Mouse (Mus musculus) liver, postnatal 0 days (tissue): Measurements from ENCODE around the gene Capn7. TPM values are rescaled to one million over a fixed set of nuclear protein-coding genes. Genes with fewer than 3 reads are reported as not detected.

Source experiments
- ATAC-seq: fragments of 200-750 bp; cut with Nextera tagmentation; 2 replicates; pipeline ENCODE4 v1.8.0; 2017; ENCODE audit warnings: mild to moderate bottlenecking, moderate library complexity
- DNase-seq: peaks from one replicate; pipeline ENCODE4 v3.0.0-alpha.2; 2016
- H3K27ac ChIP-seq: fragments of 300-500 bp; sonication (generic); 2 replicates; pipeline ENCODE4 v1.5.1; 2014; ENCODE audit warnings: antibody characterized with exemption, moderate library complexity, mild to moderate bottlenecking, low read depth
- H3K27me3 ChIP-seq: fragments of 300-500 bp; sonication (generic); 2 replicates; pipeline ENCODE4 v1.6.1; 2014; ENCODE audit warnings: low read length, control low read depth, mixed read lengths; ENCODE audit not compliant: insufficient read depth
- H3K36me3 ChIP-seq: fragments of 300-500 bp; sonication (generic); replicated peaks from 2 replicates; pipeline ENCODE4 v1.6.1; 2014; ENCODE audit warnings: mild to moderate bottlenecking, control low read depth, low read length, moderate library complexity, mixed read lengths; ENCODE audit not compliant: insufficient read depth
- H3K4me1 ChIP-seq: fragments of 300-500 bp; sonication (generic); 2 replicates; pipeline ENCODE4 v1.6.1; 2014; ENCODE audit warnings: antibody characterized with exemption, mild to moderate bottlenecking, control low read depth; ENCODE audit not compliant: insufficient read depth
- H3K4me2 ChIP-seq: fragments of 300-500 bp; sonication (generic); 2 replicates; pipeline ENCODE4 v1.6.1; 2014; ENCODE audit warnings: low read depth, mild to moderate bottlenecking, low read length, moderate library complexity, mixed read lengths
- H3K4me3 ChIP-seq: fragments of 300-500 bp; sonication (generic); 2 replicates; pipeline ENCODE4 v1.5.1; 2014; ENCODE audit warnings: low read depth, low read length
- H3K9ac ChIP-seq: fragments of 300-500 bp; sonication (generic); replicated peaks from 2 replicates; pipeline ENCODE4 v1.6.1; 2014; ENCODE audit warnings: mild to moderate bottlenecking, moderate library complexity
- H3K9me3 ChIP-seq: fragments of 300-500 bp; sonication (generic); 2 replicates; pipeline ENCODE4 v1.6.1; 2016; ENCODE audit warnings: mild to moderate bottlenecking, control low read depth, low read length, mixed read lengths
- CTCF ChIP-seq: sonication (generic); IDR thresholded peaks from 2 replicates; pipeline ENCODE4 v1.5.1; 2016; ENCODE audit warnings: antibody characterized with exemption, low read depth
- EP300 ChIP-seq: IDR thresholded peaks from 2 replicates; pipeline ENCODE4 v1.6.1; 2016; ENCODE audit warnings: antibody characterized with exemption, low read depth, mild to moderate bottlenecking
- WGBS: fragments of 180-500 bp; shearing (Covaris S2); extraction: QIAGEN DNeasy Blood & Tissue Kit; methylation state at CpG from one replicate; pipeline ENCODE4 v1.1.7; 2014; ENCODE audit not compliant: insufficient replicate concordance; 5-methylcytosine and 5-hydroxymethylcytosine counted together
- polyA plus RNA-seq: library from polyadenylated mRNA; unstranded; fragments of >200 nt; fragmentation: Nextera tagmentation; extraction: Ambion mirVana; gene quantifications from 2 replicates; pipeline ENCODE4 v1.2.1, GENCODE M21; 2015

Gene Capn7
- polyA plus RNA-seq, 1 experiment from 2014 or later: 12.4 TPM

DNA sequence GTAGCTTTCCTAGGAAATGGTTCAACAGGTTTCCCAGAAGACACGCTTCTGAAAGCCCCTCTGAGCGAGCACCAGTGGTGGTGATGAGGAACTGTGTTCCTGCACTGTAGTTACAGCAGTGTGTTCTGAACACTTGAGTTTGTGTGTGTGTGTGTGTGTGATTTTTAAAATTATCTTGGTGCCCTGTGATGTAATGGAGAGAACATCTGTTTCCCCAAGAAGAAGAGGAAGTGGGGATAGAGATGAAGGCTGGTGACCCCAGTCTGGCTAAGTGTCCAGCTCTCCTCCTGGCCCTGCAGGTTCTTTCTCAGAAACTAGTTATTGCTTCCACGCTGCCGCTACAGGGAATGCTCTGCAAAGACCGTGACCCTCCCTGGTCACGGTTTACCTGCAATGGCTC, 38.0 kb downstream of the Capn7 start:
- ATAC-seq: no peak
- H3K9me3 ChIP-seq: no peaks in the 10 kb centered on the region
- no peak overlapping the region for H3K9ac ChIP-seq
- no peak overlapping the region for H3K4me2 ChIP-seq
- no peaks in the 10 kb centered on the region for H3K4me1 ChIP-seq
- no peaks in the 10 kb centered on the region for H3K27me3 ChIP-seq
- WGBS: 78% methylated on average over 6 of the region's 6 CpGs
- no peak overlapping the region for H3K27ac ChIP-seq
- peaks cover 92% of the 10 kb centered on the region for H3K36me3 ChIP-seq
- DNase-seq: no peak
- H3K4me3 ChIP-seq: no peak overlapping the region
- TF ChIP-seq EP300 (no peak), CTCF (no peak)

DNA sequence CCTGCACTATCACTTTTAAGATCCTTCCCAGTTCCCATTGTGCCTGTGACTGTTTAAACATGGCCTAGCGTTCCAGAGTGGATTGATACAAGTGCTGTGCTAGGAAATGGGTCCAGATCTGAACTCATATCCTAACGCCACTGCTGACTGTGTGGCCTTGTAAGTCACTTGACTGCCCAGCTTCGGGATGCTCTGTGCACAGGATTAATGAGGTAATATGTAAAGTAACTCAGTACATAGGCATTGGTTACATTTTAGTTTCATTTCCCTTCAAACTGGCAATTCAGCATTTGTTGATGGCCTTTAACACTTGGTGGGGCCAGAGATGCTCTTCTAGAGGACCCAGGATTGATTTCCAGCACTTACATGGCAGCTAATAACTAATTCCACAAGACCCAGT, 39.9 kb downstream of the Capn7 start:
- DNase-seq (peak; percentile 9), ATAC-seq (no peak)
- H3K9ac ChIP-seq: no peak overlapping the region
- H3K27ac ChIP-seq: no peak overlapping the region
- H3K9me3 ChIP-seq: no peaks in the 10 kb centered on the region
- H3K27me3 ChIP-seq: no peaks in the 10 kb centered on the region
- WGBS: 79% methylated on average over 3 of the region's 3 CpGs
- H3K4me1 ChIP-seq: no peaks in the 10 kb centered on the region
- no peak overlapping the region for H3K4me3 ChIP-seq
- peaks cover 80% of the 10 kb centered on the region for H3K36me3 ChIP-seq
- no peak overlapping the region for H3K4me2 ChIP-seq
- TF ChIP-seq CTCF (no peak), EP300 (no peak)

DNA sequence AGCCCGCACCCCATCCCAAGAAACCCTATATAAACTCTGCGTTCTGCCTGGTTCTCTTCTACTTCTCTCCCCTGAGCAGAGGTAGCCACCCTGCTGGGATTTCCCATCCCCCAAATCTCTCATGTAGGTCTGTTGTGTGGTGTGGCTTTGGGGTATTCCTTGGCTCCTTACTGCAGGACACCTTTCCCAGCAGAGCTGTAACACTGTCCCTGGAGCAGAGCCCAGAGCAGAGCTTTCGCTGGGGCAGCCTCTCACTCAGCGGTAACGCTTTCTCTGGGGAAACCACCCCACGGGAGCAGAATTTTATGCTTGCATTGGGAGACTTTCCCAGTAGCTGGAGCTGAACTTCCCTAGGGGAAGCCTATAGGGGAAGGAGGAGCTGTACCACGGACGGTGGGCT, 45.8 kb downstream of the Capn7 start:
- Histone ChIP-seq H3K9ac (no peak overlapping the region), H3K36me3 (peaks cover 51% of the 10 kb centered on the region), H3K27me3 (no peaks in the 10 kb centered on the region), H3K27ac (no peak overlapping the region), H3K4me2 (no peak overlapping the region), H3K9me3 (no peaks in the 10 kb centered on the region), H3K4me1 (peaks cover 16% of the 10 kb centered on the region), H3K4me3 (no peak overlapping the region)
- TF ChIP-seq EP300: no peak
- no peak for TF ChIP-seq CTCF
- DNase-seq: peak; percentile 8
- 84% methylated on average over 8 of the region's 8 CpGs for WGBS
- ATAC-seq: no peak

DNA sequence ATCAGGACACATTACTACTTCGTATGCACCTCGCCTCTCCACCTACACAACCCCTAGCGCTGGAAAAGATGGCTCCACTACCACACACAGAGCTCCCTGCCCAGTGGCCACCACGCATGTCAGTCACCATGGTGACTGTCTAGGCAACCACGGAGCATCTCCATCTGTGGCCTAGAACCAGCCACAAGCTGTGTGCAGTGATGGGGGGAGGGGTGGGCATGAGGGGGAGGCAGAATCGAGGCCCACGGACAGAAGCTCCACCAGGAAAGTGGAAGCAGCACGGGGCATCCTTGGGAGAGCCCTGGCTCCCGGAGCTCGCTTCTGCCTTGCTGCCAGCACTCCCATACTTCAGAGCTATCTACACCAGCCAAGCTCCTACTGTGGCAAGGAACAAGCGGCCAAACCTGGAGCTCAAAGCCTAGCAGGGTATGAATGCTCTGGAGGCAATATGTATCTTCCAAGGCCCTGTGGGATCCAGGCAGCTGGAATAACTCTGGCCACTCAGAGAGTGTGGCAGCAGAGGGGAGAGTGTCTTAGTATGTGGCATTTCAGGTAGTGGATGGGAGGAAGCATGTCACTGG, 47.1 kb downstream of the Capn7 start:
- Histone ChIP-seq H3K27ac (no peak overlapping the region), H3K4me3 (no peak overlapping the region), H3K27me3 (no peaks in the 10 kb centered on the region), H3K36me3 (peaks cover 39% of the 10 kb centered on the region), H3K4me2 (no peak overlapping the region), H3K9ac (no peak overlapping the region), H3K4me1 (peaks cover 16% of the 10 kb centered on the region), H3K9me3 (no peaks in the 10 kb centered on the region)
- DNase-seq: no peak
- 82% methylated on average over 11 of the region's 11 CpGs for WGBS
- ATAC-seq: no peak
- TF ChIP-seq CTCF (no peak), EP300 (no peak)

DNA sequence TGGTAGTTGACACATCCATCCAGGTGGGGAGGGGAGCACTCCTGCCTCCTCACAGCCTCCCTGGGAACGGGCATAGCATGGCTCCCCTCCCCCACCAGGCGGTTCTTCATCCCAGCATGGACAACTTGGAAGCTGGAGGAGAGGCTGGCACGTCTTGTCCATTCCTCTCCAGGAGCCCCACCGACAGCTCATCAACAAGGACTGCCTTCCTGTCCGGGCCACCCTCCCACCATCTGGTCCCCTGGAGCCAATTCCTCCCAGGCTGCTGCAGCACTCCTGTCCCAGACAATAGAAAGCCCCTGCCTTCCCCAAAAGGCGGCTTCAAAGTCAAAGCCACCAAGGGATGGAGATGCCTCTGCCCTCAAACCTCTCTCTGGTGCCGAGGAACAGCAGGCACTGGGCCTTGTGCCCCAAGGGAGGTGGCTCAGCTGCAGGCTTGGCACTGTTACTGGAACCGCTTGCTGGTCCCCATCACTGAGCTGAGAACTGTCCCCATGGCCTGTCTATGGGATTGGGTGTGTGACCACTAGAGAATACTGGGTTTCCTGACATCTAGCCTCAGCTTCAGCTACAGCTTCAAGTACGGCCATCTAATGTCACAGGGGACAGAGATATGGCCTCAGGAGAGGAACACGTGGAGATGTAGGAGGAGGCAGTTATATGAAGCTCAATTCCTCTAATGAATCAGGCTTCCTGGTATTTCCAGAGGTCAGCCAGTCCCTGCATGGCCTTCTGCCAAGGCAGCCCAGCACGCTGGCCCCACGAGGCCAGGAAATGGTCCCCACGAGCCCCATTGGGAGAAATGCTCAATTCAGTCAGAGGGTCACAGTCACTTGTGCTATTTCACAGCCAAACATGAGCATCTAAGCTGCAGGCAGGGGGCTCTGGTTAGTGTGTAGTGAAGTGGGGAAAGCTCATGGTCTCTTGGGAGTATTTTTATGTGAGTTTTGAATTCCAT, 48.2 kb downstream of the Capn7 start:
- DNase-seq (peak; percentile 55), ATAC-seq (peak; percentile 16; the same call in 1 of the 2 replicates)
- H3K27ac ChIP-seq: peak overlapping the region; percentile 55; the same call in 1 of the 2 replicates
- H3K4me1 ChIP-seq: peaks cover 16% of the 10 kb centered on the region
- H3K36me3 ChIP-seq: peaks cover 28% of the 10 kb centered on the region
- H3K4me2 ChIP-seq: no peak overlapping the region
- WGBS: 62% methylated on average over 13 of the region's 13 CpGs
- no peak overlapping the region for H3K4me3 ChIP-seq
- H3K27me3 ChIP-seq: no peaks in the 10 kb centered on the region
- no peak overlapping the region for H3K9ac ChIP-seq
- no peaks in the 10 kb centered on the region for H3K9me3 ChIP-seq
- TF ChIP-seq CTCF (peak; percentile 14; the same call in 1 of the 2 replicates), EP300 (no peak)

DNA sequence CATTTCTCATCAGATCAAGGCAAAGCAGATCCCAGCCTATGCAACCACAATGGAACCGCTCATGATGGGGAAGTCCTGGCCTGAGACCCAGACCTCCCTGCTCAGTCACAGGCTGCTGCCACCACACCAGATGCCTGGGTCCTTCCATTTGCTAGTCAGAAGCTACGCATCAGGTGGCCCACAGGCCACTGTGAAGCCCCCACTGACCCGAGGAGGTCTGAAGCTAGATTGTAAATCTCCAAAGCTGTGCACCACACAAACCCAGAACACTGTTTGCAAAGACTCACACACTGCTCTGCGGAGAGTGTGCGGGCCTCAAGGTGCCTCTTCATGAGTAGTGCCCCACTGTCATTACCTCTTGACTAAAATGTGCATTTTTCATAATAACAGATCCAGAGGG, 49.0 kb downstream of the Capn7 start:
- H3K4me2 ChIP-seq: no peak overlapping the region
- TF ChIP-seq CTCF (no peak), EP300 (no peak)
- 82% methylated on average over 5 of the region's 5 CpGs for WGBS

More for the DNA sequence above, 49.0 kb downstream of the Capn7 start:
- Histone ChIP-seq H3K9me3 (no peaks in the 10 kb centered on the region), H3K9ac (no peak overlapping the region), H3K36me3 (peaks cover 27% of the 10 kb centered on the region), H3K27ac (peak overlapping the region; percentile 55; the same call in 1 of the 2 replicates), H3K27me3 (no peaks in the 10 kb centered on the region), H3K4me3 (no peak overlapping the region), H3K4me1 (peaks cover 19% of the 10 kb centered on the region)
- ATAC-seq: no peak
- no peak for DNase-seq
